Mouse (Mus musculus): ENCODE data around the gene Pikfyve.

DNA sequence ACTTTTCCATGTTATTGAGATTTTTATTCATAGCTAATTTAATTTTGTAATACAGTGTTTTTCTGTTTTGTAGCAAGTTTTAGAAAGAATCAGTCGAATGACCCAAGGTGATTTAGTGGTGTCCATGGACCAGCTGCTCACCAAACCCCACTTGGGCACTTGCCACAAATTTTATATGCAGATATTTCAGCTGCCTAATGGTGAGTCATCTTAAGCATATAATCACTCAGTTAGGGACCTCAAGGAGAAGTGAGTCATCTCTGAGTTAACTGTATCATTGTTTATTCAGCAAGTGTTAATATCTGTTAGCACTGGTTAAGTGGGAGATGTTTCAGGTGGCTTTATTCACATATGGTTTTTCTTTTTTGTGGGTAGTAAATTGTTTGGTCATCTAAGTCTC lies 59.2 kb downstream of the Pikfyve start:
- no peak for TF ChIP-seq POLR2A (IDR thresholded peaks at IDR 0.05; ENCODE audit: control insufficient read depth, low read depth, low read length)
- no peak for TF ChIP-seq CTCF (IDR thresholded peaks at IDR 0.05; ENCODE audit: control insufficient read depth, insufficient read depth, insufficient replicate concordance, low read depth, low read length)
